Mouse (Mus musculus) liver, adult 2 months (tissue): ENCODE results near the gene Cyb5r2. TPM values are rescaled to one million over a fixed set of nuclear protein-coding genes. Genes with fewer than 3 reads are reported as not detected.

ENCODE experiments used
- DNase-seq: peaks from one replicate; pipeline ENCODE4 v3.0.0-alpha.2; 2011; ENCODE audit warnings: low read depth, low spot score; ENCODE audit errors: extremely low read depth
- H3K27ac ChIP-seq: fragments of 200-500 bp; replicated peaks from 2 replicates; pipeline ENCODE4 v1.5.1; 2012; ENCODE audit warnings: low read depth, mild to moderate bottlenecking, control low read depth, inconsistent platforms, low read length; ENCODE audit not compliant: insufficient read depth
- H3K27me3 ChIP-seq: fragments of 200-500 bp; 2 replicates; pipeline ENCODE4 v1.6.1; 2012; ENCODE audit warnings: mild to moderate bottlenecking, moderate library complexity, low read length, inconsistent platforms; ENCODE audit not compliant: control insufficient read depth, insufficient read depth
- H3K36me3 ChIP-seq: fragments of 200-500 bp; 2 replicates; pipeline ENCODE4 v1.6.1; 2012; ENCODE audit warnings: low read length, inconsistent platforms; ENCODE audit not compliant: control insufficient read depth, insufficient read depth
- H3K4me1 ChIP-seq: fragments of 200-500 bp; 2 replicates; pipeline ENCODE4 v1.6.1; 2011; ENCODE audit warnings: low read length; ENCODE audit not compliant: control insufficient read depth, insufficient read depth
- H3K4me3 ChIP-seq: fragments of 200-500 bp; 2 replicates; pipeline ENCODE4 v1.5.1; 2011; ENCODE audit warnings: low read depth, mild to moderate bottlenecking, control low read depth, low read length, moderate library complexity; ENCODE audit not compliant: insufficient read depth
- H3K79me2 ChIP-seq: fragments of 200-500 bp; 2 replicates; pipeline ENCODE4 v1.6.1; 2012; ENCODE audit warnings: inconsistent platforms, mild to moderate bottlenecking, low read length, moderate library complexity; ENCODE audit not compliant: control insufficient read depth, insufficient read depth
- H3K9ac ChIP-seq: fragments of 200-500 bp; 2 replicates; pipeline ENCODE4 v1.6.1; 2012; ENCODE audit warnings: low read depth, mild to moderate bottlenecking, control low read depth, inconsistent platforms, low read length
- CTCF ChIP-seq: fragments of 200-500 bp; IDR thresholded peaks from 2 replicates; pipeline ENCODE4 v1.5.1; 2011; ENCODE audit warnings: low read depth, low read length, control low read depth
- POLR2A ChIP-seq: fragments of 200-500 bp; IDR thresholded peaks from 2 replicates; pipeline ENCODE4 v1.6.1; 2011; ENCODE audit warnings: low read length, control low read depth; ENCODE audit not compliant: insufficient read depth; ENCODE audit errors: extremely low read depth
- WGBS: fragments of 180-500 bp; shearing (Covaris S2); methylation state at CpG from one replicate; pipeline ENCODE4 v1.1.7; 2018; 5-methylcytosine and 5-hydroxymethylcytosine counted together
- polyA plus RNA-seq: library from polyadenylated mRNA; depleted of rRNA; stranded (reverse); fragments of >200 nt; gene quantifications from 2 replicates; pipeline ENCODE4 v1.2.3, GENCODE M21; 2012; rRNA removed
- total RNA-seq: library from RNA; depleted of rRNA; stranded (reverse); fragments of >200 nt; gene quantifications from 2 replicates; pipeline ENCODE4 v1.2.3, GENCODE M21; 2014; rRNA removed

Gene Cyb5r2
- total and polyA plus RNA-seq, 2 experiments, result 0.07 TPM; not detected in 1

DNA sequence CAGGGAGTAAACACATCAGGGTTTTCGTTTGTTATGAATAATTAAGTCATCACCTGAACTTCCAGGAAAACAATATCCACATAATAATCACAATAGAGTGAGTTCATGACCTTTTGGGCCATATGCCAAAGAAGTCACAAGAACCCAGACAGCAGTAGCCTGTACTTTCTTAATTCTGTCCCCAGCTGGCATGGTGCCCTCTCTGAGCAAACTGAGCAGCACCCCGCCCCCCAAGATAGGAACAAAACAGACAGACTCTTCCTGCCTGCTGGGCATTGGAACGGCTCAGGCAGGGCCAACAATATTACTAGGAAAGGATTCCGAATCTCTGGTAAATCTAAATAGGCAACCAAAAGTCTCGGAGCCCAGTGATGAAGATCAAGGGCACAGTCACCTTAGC is 51.9 kb downstream of the Cyb5r2 start:
- Histone ChIP-seq H3K36me3 (peaks cover 20% of the 10 kb centered on the region), H3K27me3 (no peaks in the 10 kb centered on the region), H3K27ac (no peak overlapping the region), H3K9ac (no peak overlapping the region), H3K4me3 (no peak overlapping the region), H3K79me2 (no peaks in the 10 kb centered on the region), H3K4me1 (no peaks in the 10 kb centered on the region)
- peak; percentile 18 for DNase-seq
- TF ChIP-seq POLR2A, result no peak
- WGBS, result 42% methylated on average over 5 of the region's 5 CpGs

DNA sequence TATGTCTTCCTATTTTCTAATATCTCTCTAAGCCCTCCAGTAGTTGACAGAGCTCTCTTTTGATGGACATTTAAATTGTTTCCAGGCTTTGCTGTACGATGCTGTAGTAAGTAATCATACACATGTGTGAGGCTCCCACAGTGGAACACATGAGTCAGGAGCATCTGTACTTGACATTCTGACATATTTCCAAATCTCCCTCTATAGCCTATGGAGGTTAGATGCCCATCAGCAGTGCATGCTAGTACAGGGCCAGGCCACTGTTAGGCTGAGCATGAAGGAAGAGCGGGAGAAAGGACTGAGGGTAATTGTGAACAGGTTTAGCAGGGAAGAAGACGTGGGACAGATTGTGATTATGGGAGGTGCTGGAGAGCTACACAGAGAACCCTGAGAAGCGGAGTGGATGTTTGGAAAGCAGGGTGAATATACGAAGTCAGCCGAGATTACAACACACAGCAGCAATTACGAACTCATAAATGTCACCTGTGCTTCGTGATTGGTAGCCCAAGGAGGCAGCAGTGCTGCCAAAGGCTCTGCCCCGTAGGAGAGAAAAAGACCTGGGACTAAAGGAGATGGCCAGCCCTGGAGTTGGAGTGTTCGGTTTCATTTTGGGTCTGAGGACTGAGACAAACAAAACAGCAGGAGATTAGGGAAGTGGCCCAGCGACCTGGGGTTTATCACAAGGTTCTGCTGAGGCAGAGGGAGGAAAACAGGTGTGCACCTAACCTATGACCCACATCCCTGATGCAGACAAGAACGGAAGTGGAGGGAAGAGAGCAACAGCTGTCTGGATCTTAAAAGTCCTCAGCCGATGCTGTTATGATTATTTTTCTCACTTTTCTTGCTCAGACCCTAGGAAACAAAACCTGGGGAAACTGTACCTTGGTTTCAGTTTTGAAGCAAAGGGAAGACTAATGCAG is 55.1 kb downstream of the Cyb5r2 start:
- Histone ChIP-seq H3K27me3 (no peaks in the 10 kb centered on the region), H3K36me3 (peaks cover 31% of the 10 kb centered on the region), H3K4me1 (no peaks in the 10 kb centered on the region), H3K9ac (no peak overlapping the region), H3K4me3 (no peak overlapping the region), H3K27ac (no peak overlapping the region), H3K79me2 (no peaks in the 10 kb centered on the region)
- DNase-seq, result no peak
- 74% methylated on average over 13 of the region's 13 CpGs for WGBS
- TF ChIP-seq CTCF (no peak), POLR2A (no peak)

DNA sequence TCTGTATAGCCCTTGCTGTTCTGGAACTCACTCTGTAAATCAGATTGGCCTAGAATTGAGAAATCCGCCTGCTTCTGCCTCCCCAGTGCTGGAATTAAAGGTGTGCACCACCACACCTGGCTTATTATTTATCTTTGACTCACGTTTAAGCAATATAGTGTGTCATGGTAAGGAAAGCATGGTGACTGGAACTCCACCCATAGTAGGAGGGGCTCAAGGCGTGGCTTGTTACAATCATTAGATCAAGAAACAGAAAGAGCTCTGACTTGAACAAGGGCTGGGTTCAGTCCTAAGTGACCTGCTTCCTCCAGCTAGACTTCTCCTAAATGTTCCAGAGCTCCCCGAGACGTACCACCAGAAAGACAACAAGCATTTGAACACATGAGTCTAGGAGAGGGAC is 57.2 kb downstream of the Cyb5r2 start:
- DNase-seq, result no peak
- TF ChIP-seq CTCF (no peak), POLR2A (no peak)
- H3K9ac ChIP-seq, result no peak overlapping the region
- WGBS, result 86% methylated on average over 5 of the region's 5 CpGs
- H3K4me3 ChIP-seq, result no peak overlapping the region
- no peaks in the 10 kb centered on the region for H3K79me2 ChIP-seq
- H3K27ac ChIP-seq, result no peak overlapping the region
- peaks cover 31% of the 10 kb centered on the region for H3K36me3 ChIP-seq
- H3K4me1 ChIP-seq, result no peaks in the 10 kb centered on the region
- no peaks in the 10 kb centered on the region for H3K27me3 ChIP-seq

DNA sequence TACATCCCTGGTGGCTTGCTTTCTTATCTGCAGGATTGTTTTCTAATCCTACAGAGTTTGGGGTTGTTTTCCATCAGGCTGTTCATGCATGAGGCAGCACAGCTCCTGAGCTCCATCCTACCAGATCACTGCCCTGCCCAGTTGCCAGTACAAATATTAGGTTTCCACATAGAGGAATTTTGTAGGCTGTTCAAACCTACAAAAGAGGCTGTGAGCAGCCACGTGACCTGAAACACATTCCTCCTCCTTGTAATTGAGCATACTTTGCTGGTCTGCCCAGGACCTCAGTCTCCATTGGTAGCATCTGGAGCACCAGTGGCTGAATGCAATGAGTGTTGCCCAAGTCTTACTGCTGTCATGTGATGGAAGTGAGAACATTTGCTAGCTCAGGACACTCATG is 57.9 kb downstream of the Cyb5r2 start:
- H3K27me3 ChIP-seq, result no peaks in the 10 kb centered on the region
- no peak overlapping the region for H3K27ac ChIP-seq
- no peaks in the 10 kb centered on the region for H3K4me1 ChIP-seq
- H3K79me2 ChIP-seq, result no peaks in the 10 kb centered on the region
- TF ChIP-seq CTCF (no peak), POLR2A (no peak)
- H3K4me3 ChIP-seq, result no peak overlapping the region
- no peak overlapping the region for H3K9ac ChIP-seq
- 21% methylated on average over 1 of the region's 1 CpGs for WGBS
- DNase-seq, result no peak
- peaks cover 33% of the 10 kb centered on the region for H3K36me3 ChIP-seq

Other genes with a start within 250 kb of the Cyb5r2 start
- gene Olfml1, start 190.6 kb downstream of the Cyb5r2 start, total RNA-seq, result 9.6 and 13.5 TPM in 2 replicates
- 5.4 and 8.9 TPM in 2 replicates for gene Olfml1, start 190.6 kb downstream of the Cyb5r2 start, polyA plus RNA-seq
- 20.9 and 24.8 TPM in 2 replicates for gene Ppfibp2, start 162.8 kb downstream of the Cyb5r2 start, total RNA-seq
- gene Ppfibp2, start 162.8 kb downstream of the Cyb5r2 start, polyA plus RNA-seq, result 9.6 and 9.9 TPM in 2 replicates
- gene 5330417H12Rik, start 132.9 kb downstream of the Cyb5r2 start, total RNA-seq, result not detected in 2 replicates
- gene 5330417H12Rik, start 132.9 kb downstream of the Cyb5r2 start, polyA plus RNA-seq, result not detected in 2 replicates
- gene Ovch2, start 43.2 kb upstream of the Cyb5r2 start, total RNA-seq, result not detected in 2 replicates
- gene Ovch2, start 43.2 kb upstream of the Cyb5r2 start, polyA plus RNA-seq, result not detected in 2 replicates
- not detected in 2 replicates for gene Olfr467, start 54.2 kb upstream of the Cyb5r2 start, total RNA-seq
- not detected in 2 replicates for gene Olfr467, start 54.2 kb upstream of the Cyb5r2 start, polyA plus RNA-seq
- not detected in 2 replicates for gene Olfr469, start 67.5 kb upstream of the Cyb5r2 start, total RNA-seq
- gene Olfr469, start 67.5 kb upstream of the Cyb5r2 start, polyA plus RNA-seq, result not detected in 2 replicates
- gene Olfr470, start 89.5 kb upstream of the Cyb5r2 start, total RNA-seq, result not detected in 2 replicates
- gene Olfr470, start 89.5 kb upstream of the Cyb5r2 start, polyA plus RNA-seq, result not detected in 2 replicates
- not detected in 2 replicates for gene Olfr472, start 139.9 kb upstream of the Cyb5r2 start, total RNA-seq
- gene Olfr472, start 139.9 kb upstream of the Cyb5r2 start, polyA plus RNA-seq, result not detected in 2 replicates
- not detected in 2 replicates for gene Olfr473, start 172.4 kb upstream of the Cyb5r2 start, total RNA-seq
- gene Olfr473, start 172.4 kb upstream of the Cyb5r2 start, polyA plus RNA-seq, result not detected in 2 replicates
- gene Olfr474, start 196.6 kb upstream of the Cyb5r2 start, total RNA-seq, result not detected in 2 replicates
- not detected in 2 replicates for gene Olfr474, start 196.6 kb upstream of the Cyb5r2 start, polyA plus RNA-seq
- gene Olfr476, start 206.8 kb upstream of the Cyb5r2 start, total RNA-seq, result not detected in 2 replicates
- gene Olfr476, start 206.8 kb upstream of the Cyb5r2 start, polyA plus RNA-seq, result not detected in 2 replicates
- not detected in 2 replicates for gene Olfr477, start 228.7 kb upstream of the Cyb5r2 start, total RNA-seq
- not detected in 2 replicates for gene Olfr477, start 228.7 kb upstream of the Cyb5r2 start, polyA plus RNA-seq